Mouse (Mus musculus): ENCODE data around the gene Cry2. TPM values are rescaled to one million over a fixed set of nuclear protein-coding genes. Genes with fewer than 3 reads are reported as not detected.

The Cry2 gene
- polyA plus RNA-seq, 1 experiment from 2014 or later: 37.7 TPM

GRCm38 (mm10) chr2:92430089-92430488 is 3.8 kb downstream of the Cry2 start:
- H3K9ac ChIP-seq (replicated peaks): no peak overlapping the region
- H3K9me3 ChIP-seq: no peaks in the 10 kb centered on the region
- ATAC-seq (ENCODE audit: low FRiP score, low read depth): no peak
- peaks cover 3% of the 10 kb centered on the region; the same call in 1 of the 2 replicates for H3K27me3 ChIP-seq
- 83% methylated on average over 2 of the region's 2 CpGs for WGBS
- H3K4me2 ChIP-seq (replicated peaks): no peak overlapping the region
- peaks cover 79% of the 10 kb centered on the region for H3K4me1 ChIP-seq
- H3K36me3 ChIP-seq: peaks cover 4% of the 10 kb centered on the region; the same call in 1 of the 2 replicates
- H3K27ac ChIP-seq (replicated peaks): no peak overlapping the region
- no peak overlapping the region for H3K4me3 ChIP-seq

GRCm38 (mm10) chr2:92427882-92428281 is 6.0 kb downstream of the Cry2 start:
- Histone ChIP-seq H3K27me3 (no peaks in the 10 kb centered on the region), H3K9me3 (no peaks in the 10 kb centered on the region), H3K4me1 (peaks cover 87% of the 10 kb centered on the region), H3K9ac (replicated peaks) (no peak overlapping the region), H3K27ac (replicated peaks) (no peak overlapping the region; the same call in 1 of the 2 replicates), H3K36me3 (peaks cover 12% of the 10 kb centered on the region), H3K4me2 (replicated peaks) (no peak overlapping the region), H3K4me3 (no peak overlapping the region)
- ATAC-seq (ENCODE audit: low FRiP score, low read depth): no peak
- 60% methylated on average over 6 of the region's 6 CpGs for WGBS

GRCm38 (mm10) chr2:92426426-92426825 is 7.4 kb downstream of the Cry2 start:
- Histone ChIP-seq H3K9me3 (no peaks in the 10 kb centered on the region), H3K4me3 (no peak overlapping the region), H3K4me1 (peaks cover 73% of the 10 kb centered on the region), H3K9ac (replicated peaks) (no peak overlapping the region), H3K27ac (replicated peaks) (no peak overlapping the region), H3K4me2 (replicated peaks) (no peak overlapping the region), H3K27me3 (no peaks in the 10 kb centered on the region), H3K36me3 (peaks cover 26% of the 10 kb centered on the region)
- WGBS: 88% methylated on average over 3 of the region's 3 CpGs
- no peak for ATAC-seq (ENCODE audit: low FRiP score, low read depth)

- no peaks in the 10 kb centered on the region for H3K27me3 ChIP-seq
- peaks cover 37% of the 10 kb centered on the region for H3K36me3 ChIP-seq
- H3K4me2 ChIP-seq (replicated peaks): peak overlapping the region; percentile 21; the same call in 1 of the 2 replicates
- peak; percentile 24 for ATAC-seq (ENCODE audit: low FRiP score, low read depth)
- H3K27ac ChIP-seq (replicated peaks): peak overlapping the region; percentile 86
- no peaks in the 10 kb centered on the region for H3K9me3 ChIP-seq
- 65% methylated on average over 4 of the region's 4 CpGs for WGBS
- H3K4me3 ChIP-seq: no peak overlapping the region
- peaks cover 62% of the 10 kb centered on the region for H3K4me1 ChIP-seq
- no peak overlapping the region for H3K9ac ChIP-seq (replicated peaks)
Measured at GRCm38 (mm10) chr2:92425366-92425765, 8.5 kb downstream of the Cry2 start.

- H3K4me1 ChIP-seq: peaks cover 57% of the 10 kb centered on the region
- H3K27me3 ChIP-seq: no peaks in the 10 kb centered on the region
- peak overlapping the region; percentile 21 for H3K4me2 ChIP-seq (replicated peaks)
- no peak overlapping the region; the same call in 1 of the 2 replicates for H3K9ac ChIP-seq (replicated peaks)
- H3K36me3 ChIP-seq: peaks cover 44% of the 10 kb centered on the region
- peak overlapping the region; percentile 86 for H3K27ac ChIP-seq (replicated peaks)
- ATAC-seq (ENCODE audit: low FRiP score, low read depth): peak; percentile 70
- no peaks in the 10 kb centered on the region for H3K9me3 ChIP-seq
- no peak overlapping the region for H3K4me3 ChIP-seq
- 34% methylated on average over 9 of the region's 9 CpGs for WGBS
Measured at GRCm38 (mm10) chr2:92424462-92425308, 9.2 kb downstream of the Cry2 start.

GRCm38 (mm10) chr2:92423702-92424461 is 10.0 kb downstream of the Cry2 start:
- Histone ChIP-seq H3K4me2 (replicated peaks) (0 out of 2 replicates have a peak overlapping the region, but pooled peaks have one; percentile 21), H3K4me1 (peaks cover 49% of the 10 kb centered on the region), H3K9ac (replicated peaks) (peak overlapping the region; percentile 20; the same call in 1 of the 2 replicates), H3K9me3 (no peaks in the 10 kb centered on the region), H3K36me3 (peaks cover 51% of the 10 kb centered on the region), H3K27me3 (no peaks in the 10 kb centered on the region), H3K4me3 (no peak overlapping the region), H3K27ac (replicated peaks) (peak overlapping the region; percentile 86)
- peak; percentile 28; the same call in 1 of the 2 replicates for ATAC-seq (ENCODE audit: low FRiP score, low read depth)
- 66% methylated on average over 9 of the region's 9 CpGs for whole genome bisulfite sequencing

- H3K27ac ChIP-seq (replicated peaks): no peak overlapping the region
- 90% methylated on average over 9 of the region's 9 CpGs for WGBS
Measured at GRCm38 (mm10) chr2:92423156-92423555, 10.7 kb downstream of the Cry2 start.

GRCm38 (mm10) chr2:92422388-92423135 is 11.3 kb downstream of the Cry2 start:
- no peaks in the 10 kb centered on the region for H3K27me3 ChIP-seq
- H3K4me2 ChIP-seq (replicated peaks): no peak overlapping the region
- H3K4me1 ChIP-seq: peaks cover 39% of the 10 kb centered on the region
- H3K4me3 ChIP-seq: no peak overlapping the region
- no peaks in the 10 kb centered on the region for H3K9me3 ChIP-seq
- no peak overlapping the region for H3K27ac ChIP-seq (replicated peaks)
- WGBS: 82% methylated on average over 10 of the region's 10 CpGs
- peaks cover 62% of the 10 kb centered on the region for H3K36me3 ChIP-seq
- no peak overlapping the region for H3K9ac ChIP-seq (replicated peaks)
- ATAC-seq (ENCODE audit: low FRiP score, low read depth): no peak

More at GRCm38 (mm10) chr2:92423156-92423555, 10.7 kb downstream of the Cry2 start:
- Histone ChIP-seq H3K27me3 (no peaks in the 10 kb centered on the region), H3K4me3 (no peak overlapping the region), H3K4me1 (peaks cover 45% of the 10 kb centered on the region), H3K9me3 (no peaks in the 10 kb centered on the region), H3K36me3 (peaks cover 57% of the 10 kb centered on the region), H3K4me2 (replicated peaks) (no peak overlapping the region), H3K9ac (replicated peaks) (0 out of 2 replicates have a peak overlapping the region, but pooled peaks have one; percentile 20)
- no peak for ATAC-seq (ENCODE audit: low FRiP score, low read depth)

GRCm38 (mm10) chr2:92421723-92422387 is 12.0 kb downstream of the Cry2 start:
- Histone ChIP-seq H3K27ac (replicated peaks) (no peak overlapping the region), H3K9me3 (no peaks in the 10 kb centered on the region), H3K27me3 (no peaks in the 10 kb centered on the region), H3K4me3 (no peak overlapping the region), H3K36me3 (peaks cover 70% of the 10 kb centered on the region), H3K9ac (replicated peaks) (no peak overlapping the region), H3K4me1 (peaks cover 35% of the 10 kb centered on the region), H3K4me2 (replicated peaks) (no peak overlapping the region)
- no peak for ATAC-seq (ENCODE audit: low FRiP score, low read depth)
- 91% methylated on average over 7 of the region's 7 CpGs for WGBS

GRCm38 (mm10) chr2:92411705-92412104 is 22.1 kb downstream of the Cry2 start:
- no peaks in the 10 kb centered on the region for H3K4me1 ChIP-seq
- H3K9me3 ChIP-seq: no peaks in the 10 kb centered on the region
- H3K4me2 ChIP-seq (replicated peaks): no peak overlapping the region
- no peak overlapping the region for H3K4me3 ChIP-seq
- no peak overlapping the region for H3K9ac ChIP-seq (replicated peaks)
- ATAC-seq (ENCODE audit: low FRiP score, low read depth): no peak
- WGBS: 93% methylated on average over 10 of the region's 10 CpGs
- no peak overlapping the region for H3K27ac ChIP-seq (replicated peaks)
- peaks cover 93% of the 10 kb centered on the region for H3K36me3 ChIP-seq
- no peaks in the 10 kb centered on the region for H3K27me3 ChIP-seq
